Mouse (Mus musculus): ENCODE measurements at regions not wholly inside any gene's neighbourhood (a gene's known extent, or its start where the extent isn't known, plus 50 kb on each side); places are given as distances from the start of the nearest gene placed in this dataset.

DNA sequence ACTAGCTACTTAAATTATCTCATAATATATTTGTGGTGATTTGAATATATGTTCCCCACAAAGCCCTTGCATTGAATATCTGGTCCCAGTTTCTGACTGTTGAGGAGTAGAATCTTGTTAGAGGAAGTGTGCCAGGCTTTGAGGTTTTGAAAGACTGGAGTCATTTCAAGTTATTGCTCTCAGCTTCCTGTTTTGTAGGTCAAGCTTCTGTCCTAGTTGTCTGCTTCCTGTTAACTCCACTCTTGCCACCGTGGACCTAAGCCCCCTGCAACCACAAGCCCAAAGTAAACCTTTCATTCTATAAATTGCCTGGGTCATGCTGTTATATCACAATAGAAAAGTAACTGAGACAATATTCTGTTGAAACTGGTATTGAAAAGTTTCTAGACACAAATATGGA lies 1232.3 kb upstream of the Lrrc6 start:
- in situ Hi-C loops (cut with MboI), result no loop called here

DNA sequence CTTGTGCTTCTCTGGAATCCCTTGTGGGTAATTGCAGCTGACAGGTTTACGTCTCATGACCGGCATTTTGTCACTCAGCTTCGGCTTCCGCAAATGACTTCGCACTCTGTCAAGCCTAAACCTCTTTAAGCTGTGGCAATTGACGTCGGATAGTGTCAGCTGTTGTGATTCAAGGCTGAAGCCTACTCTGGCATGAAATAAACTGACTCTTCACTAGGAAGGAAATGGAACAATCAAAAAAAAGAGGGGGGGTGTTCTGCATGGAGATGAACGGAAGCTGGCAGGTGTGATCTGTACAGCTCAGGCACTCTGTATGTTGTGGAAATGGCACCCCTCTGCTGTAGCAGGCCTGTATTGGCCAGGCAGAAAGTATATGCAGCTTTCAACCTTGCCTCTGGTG lies 1228.8 kb upstream of the Lrrc6 start:
- in situ Hi-C loops (cut with MboI), result no loop called here

DNA sequence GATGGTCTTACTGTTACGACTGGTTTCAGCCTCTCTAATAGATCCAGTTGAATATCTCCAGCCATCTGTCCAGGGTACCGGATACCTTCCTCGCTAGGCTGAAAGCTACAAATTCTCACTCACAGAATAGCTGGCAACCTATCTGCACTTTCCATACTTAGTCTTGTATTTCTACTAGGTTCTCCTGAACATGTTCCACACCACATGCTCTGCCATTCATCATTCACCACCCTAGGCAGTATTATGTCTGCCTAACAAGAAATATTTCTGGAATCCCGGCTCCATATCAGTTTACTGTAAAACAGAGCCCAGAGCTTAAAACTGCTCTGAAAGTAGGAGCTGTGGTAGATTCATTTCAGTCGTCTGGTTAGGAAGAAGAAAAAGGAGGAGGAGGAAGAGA lies 1224.5 kb upstream of the Lrrc6 start:
- in situ Hi-C loops (cut with MboI), result no loop called here

DNA sequence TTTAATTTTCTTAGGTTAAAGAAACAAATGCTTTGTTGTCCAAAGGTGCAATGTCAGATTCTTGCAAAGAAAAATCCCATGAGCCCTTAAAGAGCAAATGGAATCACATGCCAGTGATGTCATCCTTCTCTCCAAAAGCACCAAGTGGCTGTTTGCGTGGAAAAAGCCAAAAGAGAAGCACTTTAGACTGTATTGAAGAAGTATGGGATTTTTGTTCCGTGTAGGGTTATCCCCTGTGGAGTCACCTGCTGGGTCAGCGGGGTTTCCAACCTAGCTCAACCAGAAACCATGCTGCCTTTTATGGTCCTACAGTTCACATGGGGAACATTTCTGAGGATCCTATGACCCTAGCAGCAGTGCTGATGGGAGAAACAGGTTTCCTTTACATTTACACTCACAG lies 1213.5 kb upstream of the Lrrc6 start:
- in situ Hi-C loops (cut with MboI), result no loop called here

DNA sequence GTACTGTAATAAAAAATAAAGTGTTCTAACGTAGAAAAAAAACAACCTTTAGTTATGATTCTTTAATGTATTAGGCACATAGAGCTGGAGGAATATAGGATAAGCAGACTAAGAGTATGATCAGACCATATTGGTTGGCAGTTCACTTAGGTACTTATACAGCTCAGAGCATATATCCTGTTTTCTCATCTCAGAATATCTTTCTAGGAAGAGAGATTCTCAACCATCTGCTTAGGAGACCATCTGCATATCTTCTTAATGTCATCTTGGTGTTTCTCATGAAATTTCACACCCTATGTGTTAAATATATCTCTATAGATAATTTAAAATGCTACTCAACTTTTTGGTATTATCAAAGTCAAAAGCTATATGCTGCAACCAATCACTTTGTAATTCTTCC lies 1185.4 kb upstream of the Lrrc6 start:
- in situ Hi-C loops (cut with MboI), result no loop called here

DNA sequence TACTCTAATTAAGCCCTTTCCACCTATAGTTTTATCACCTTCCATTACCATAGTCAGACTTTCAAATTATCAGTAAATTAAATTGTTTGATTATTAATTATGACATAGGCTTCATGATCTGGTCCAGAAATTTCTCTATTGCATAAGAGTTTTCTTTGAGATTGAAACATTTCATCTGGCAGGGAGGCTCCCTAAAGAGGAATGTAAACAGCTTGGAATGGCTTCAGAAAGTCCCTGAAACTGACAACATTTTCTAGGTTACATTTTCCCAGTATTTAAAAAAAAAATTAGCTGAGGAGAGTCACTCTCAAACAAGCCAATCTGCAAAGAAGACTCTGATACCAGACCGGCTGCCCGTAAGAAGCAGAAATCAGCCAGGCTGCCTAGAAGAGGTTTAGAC lies 1172.6 kb upstream of the Lrrc6 start:
- in situ Hi-C loops (cut with MboI), result no loop called here

DNA sequence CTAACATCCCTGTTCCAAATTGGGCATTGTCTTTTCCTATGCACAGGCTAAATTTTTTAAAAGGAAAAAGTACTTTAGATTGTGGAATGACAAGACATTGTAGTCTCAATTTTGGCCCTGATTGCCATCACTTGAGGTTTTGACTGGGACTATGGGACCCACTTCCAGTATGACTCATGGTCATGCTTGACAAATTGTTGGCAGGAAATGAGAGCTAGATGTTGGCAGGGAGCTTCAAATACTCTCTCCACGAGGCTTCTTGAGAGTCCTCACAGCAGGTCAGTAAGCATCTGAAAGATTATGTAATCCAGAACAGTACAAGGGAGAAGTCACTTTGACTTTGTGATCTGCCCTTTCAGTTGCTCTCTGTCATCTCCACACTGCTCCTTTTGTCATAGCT lies 1135.4 kb upstream of the Lrrc6 start:
- in situ Hi-C loops (cut with MboI), result no loop called here

DNA sequence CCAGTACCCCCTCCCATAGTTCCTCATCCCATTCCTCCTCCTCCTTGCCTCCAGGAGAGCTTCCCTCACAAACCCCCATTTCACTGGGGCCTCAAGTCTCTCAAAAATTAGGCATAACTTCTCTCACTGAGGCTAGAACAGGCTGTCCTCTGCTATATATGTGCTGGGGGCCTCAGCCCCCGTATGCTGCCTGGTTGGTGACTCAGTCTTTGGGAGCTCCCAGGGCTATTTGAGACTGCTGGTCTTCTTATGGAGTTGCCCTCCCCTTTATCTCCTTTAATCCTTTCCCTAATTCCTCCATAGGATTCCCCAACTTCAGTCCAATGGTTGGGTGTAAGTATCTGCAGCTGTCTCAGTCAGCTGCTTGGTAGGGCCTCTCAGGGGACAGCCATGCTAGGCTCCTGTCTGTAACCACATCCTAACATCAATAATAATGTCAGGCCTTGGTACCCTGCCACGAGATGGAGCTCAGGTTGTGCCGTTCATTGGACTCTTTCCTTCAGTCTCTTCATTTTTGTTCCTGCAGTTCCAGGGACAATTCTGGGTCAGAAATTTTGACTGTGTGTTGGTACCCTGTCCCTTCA lies 1126.1 kb upstream of the Lrrc6 start:
- in situ Hi-C loops (cut with MboI), result no loop called here

DNA sequence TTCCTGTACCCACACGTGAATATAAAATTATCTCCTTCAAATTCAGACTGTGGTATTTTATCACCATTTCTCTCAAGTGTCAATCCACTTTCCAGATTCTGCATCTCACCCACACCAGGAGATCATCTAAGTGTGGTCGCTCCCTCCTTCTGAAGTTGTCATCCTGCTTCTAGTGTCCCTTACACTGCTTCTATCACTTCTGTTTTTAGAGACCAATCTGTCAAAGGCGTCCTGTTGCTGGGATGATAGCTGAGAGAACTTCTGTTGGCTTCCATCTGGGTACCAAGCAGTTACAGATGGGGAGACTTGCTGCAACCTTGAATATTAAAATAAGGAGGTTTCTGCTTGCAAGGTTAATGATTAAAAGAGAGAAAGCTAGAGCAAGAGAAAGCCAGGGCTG lies 1111.2 kb upstream of the Lrrc6 start:
- in situ Hi-C loops (cut with MboI), result no loop called here

DNA sequence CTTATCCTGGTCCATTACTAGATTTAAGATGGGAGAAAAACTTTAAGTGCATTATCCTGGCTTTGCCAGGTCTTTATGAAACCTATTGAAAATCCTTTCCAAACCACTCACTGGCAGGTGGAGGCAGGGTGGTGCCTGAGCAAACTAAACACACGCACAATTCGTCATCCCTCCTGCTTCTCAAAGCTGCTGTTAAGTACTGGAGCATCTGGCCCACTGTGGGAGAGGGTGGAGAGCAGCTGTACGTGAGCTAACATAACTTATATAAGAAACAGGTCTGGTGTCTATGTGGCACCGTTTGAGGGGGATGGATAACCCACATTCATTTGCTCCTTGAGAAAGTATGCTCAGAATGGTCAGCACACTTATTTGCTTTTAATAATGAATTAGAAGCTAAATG lies 1097.7 kb upstream of the Lrrc6 start:
- in situ Hi-C loops (cut with MboI), result no loop called here

DNA sequence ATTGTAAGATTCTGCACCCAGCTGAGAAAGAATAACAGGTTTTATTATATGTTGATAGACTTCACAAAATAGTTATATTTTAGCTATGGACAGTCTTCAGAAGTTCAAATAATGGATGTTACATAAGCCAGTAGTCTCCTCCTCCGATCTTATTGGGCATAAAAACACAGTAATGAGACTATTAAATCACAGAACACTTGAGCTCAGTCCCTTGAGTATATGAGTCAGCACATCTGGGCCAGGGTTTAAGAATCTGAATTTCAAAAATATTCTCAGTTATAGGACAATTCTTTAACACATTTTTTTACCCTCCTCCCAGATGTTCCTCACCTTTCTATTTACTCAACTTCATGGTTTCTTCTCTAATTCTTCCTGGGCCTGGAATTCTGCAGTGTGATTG lies 1075.9 kb upstream of the Lrrc6 start:
- in situ Hi-C loops (cut with MboI), result no loop called here

DNA sequence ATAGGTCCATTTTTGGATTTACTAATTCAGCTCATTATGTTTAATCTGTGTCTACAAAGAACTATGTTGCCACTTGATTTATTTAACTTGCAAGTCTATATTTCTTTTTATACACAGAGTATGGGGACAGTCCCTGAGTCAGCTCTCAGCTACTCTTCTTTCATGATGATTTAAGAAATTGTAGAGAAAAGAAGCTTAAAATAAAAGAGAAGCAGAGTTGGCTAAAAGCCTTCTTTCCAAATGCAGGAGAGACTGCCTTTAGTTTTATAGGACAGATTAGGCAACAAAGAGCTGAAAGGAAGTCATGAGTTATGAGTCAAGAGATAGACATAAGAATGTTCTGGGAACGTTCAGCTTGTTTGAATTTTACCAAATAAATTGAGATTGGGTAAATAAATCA lies 1070.9 kb upstream of the Lrrc6 start:
- in situ Hi-C loops (cut with MboI), result no loop called here

DNA sequence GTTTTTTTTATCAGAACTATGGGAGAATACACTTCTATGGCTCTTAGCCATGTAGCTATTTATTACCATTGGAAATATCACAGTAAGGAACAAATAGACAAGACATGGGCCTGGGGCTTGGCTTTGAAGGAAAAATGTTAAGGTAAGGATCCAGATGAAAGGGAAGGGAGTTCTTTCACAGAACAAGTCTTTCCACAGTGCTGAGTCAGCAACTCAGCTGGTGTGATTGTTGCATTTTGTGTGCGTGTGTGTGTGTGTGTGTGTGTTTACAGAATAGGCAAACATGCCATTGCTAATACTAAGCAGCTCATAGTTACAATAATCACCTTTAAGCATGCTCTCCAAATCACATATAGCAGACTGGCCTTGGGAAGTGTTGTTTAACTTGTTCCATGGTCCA lies 1056.6 kb upstream of the Lrrc6 start:
- in situ Hi-C loops (cut with MboI), result no loop called here

DNA sequence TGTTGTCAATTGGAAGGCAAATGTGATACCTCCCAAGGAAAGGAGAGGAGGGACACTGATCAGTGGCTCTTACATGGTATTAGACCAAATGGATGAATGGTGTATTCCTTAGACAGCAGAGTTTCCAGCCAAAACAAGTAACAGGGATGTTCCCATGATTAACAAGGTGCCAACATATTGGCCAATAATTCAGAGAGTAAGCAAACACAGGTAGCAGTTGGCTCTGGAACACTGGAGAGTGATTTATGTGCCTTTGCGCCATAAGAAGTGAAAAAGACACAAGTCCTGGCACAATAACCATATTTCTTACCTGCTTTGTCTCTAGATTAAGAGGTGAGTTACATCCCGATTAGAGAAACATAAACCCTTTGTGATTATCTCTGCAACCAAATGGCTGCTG lies 1051.2 kb upstream of the Lrrc6 start:
- in situ Hi-C loops (cut with MboI), result no loop called here

DNA sequence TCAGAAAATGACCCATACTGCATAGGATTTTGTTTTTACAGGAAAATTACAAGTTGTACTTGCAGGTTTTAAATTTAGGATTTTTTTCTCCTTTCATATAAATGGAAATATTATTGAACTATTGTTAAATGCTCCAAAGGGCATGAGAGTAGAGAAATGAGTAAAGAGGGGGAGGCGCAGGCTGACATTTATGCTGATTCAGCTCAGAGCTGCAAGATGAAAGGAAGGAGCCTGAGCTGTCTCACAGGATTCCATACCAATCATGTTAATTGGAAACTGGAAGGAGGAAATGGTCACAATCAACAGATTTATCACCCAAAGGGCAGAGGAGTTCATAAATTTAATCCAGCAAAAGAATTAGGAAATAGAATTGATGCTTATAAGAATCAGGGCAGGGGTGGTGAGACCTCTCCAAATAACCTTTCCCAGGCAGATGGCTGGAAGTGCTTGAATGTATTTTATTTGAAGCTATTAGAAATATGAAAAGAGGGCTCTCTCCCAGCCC lies 1046.2 kb upstream of the Lrrc6 start:
- in situ Hi-C loops (cut with MboI), result no loop called here

DNA sequence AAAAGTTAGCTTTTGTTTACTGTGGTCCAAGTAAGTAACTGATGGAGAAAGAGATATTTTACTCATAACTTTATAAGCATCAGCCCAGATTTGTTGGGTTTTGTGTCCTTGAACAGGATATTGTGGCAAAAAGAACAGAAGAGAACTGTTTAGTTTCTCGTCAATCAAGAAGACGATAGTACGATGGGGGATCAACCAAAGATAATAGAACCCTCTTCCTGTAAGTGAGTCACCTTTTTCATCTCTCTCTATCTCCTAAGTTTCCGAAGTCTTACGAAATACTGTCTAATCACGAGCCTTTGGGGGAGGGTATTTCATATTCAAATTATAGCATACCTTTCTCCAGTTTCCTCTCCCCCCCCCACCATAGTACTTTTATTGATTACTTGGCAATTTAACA lies 1045.0 kb upstream of the Lrrc6 start:
- in situ Hi-C loops (cut with MboI), result no loop called here

DNA sequence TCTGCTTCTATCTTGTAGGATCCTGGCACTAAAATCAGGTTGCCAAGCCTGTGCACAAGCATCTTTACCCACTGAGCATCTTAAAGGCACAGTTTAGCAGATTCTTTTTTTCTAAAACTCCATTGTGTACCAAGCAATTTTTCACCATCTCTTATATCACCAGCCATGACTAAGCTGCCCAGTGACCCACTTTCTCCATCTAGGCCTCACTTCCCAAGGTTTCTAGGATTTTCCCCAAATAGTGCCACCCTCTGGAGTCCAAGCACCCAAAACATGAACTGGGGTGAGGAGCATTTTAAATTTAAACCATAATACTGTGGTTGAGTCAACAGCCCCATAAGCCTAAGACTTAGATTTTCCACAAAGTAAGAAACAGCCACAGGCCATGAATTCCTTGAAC lies 1013.0 kb upstream of the Lrrc6 start:
- in situ Hi-C loops (cut with MboI), result no loop called here

DNA sequence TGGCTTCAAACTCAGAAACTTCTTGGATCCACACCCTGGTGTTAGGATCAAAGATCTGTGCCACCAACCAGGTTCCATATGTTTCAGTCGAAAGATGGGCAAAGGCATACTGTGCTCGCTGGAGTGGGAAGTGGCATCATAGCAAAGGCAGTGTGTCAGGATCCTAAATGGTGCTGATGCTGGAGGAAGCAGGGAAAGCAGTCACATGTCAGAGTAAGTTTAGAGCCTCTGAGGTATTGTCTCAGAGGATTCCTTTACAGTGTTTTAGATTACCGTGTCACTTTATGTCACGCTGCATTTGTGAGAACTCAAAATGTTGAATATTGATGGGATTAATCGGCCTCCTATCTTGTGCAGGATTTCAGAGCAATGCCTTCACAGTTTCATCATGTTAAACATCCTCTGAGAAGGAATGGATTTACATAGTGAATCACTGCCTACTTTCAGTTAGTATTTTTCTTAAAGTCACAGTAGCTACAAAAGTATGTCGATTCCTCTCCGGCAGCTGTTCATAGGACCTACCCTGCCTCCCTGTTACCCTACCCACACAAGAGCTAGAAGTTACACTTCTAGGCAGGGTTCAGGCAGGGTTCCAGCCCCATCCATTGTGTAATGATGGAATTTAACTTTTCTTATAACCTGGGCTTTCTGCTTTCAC lies 994.4 kb upstream of the Lrrc6 start:
- in situ Hi-C loops (cut with MboI), result no loop called here

DNA sequence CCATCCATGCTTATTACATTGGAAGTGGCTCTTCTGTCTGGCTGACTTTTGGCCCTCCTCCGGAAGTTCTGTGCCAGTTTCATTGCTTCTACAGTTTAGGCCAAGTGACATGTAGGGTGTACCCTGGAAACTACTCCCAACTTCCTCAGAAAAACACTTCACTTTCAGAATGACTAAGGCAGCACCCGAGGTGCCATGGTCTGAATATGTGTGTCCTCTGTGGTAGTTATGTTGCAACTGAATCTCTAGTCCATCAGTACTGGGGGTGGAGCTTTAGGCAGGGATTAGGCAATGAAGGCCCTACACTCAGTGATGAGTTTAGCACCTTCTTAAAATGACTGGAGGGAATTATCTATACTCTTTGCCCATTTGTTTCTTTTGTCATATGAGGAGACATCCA lies 981.0 kb upstream of the Lrrc6 start:
- in situ Hi-C loops (cut with MboI), result no loop called here

DNA sequence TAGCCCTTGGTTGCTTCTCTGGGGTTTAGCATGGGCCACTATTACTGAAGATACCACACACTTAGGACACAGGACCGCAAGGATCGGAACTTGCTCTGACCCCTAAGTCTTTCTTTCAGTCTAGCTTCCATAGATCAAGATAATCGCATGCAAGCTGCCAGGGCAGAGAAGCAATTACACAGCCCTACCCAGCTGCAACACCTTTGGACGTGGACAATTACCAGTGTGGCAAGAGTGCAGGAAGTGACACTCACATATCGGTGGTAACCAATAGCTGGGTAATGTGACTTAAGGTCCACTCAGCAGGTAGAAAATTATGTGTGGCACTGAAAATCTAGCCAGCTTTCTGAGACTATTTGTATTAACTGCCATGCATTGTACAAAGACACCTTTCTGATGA lies 973.6 kb upstream of the Lrrc6 start:
- in situ Hi-C loops (cut with MboI), result no loop called here

DNA sequence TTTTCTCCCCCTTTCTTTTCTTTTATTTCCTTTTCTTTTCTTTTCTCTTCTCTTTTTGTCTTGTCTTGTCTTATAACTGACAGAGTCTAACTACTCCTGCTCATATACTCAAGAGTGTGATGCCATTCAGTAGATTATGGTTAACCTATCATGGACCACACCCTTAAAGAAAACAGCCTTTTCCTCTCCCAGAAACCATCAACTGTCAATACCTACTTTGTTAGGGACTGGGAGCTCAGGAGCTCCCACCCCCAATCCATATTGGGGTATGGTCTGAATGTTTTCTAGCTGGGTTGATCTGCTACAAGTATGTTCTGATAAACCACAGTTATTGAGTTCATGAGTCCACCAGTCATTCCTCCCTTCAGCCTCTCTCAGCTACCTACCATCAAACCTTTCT lies 972.3 kb upstream of the Lrrc6 start:
- in situ Hi-C loops (cut with MboI), result no loop called here

DNA sequence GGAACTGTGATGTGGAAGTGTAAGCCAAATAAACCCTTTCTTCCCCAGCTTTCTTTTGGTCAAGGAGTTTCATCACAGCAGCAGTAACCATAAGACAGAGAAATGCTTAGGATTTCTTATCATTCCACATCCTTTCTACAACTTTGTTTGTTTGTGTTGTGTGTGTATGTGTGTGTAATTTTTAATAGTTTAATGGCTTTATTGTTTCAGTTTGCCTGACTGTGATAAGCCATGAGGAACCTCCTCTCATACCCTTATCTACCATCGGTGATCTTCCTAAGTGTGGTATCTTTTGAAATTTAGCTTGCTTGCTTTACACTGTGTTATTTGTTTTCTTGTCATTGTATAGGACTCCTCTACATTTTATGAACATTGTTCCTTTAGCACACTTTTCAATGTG lies 970.6 kb upstream of the Lrrc6 start:
- in situ Hi-C loops (cut with MboI), result no loop called here

DNA sequence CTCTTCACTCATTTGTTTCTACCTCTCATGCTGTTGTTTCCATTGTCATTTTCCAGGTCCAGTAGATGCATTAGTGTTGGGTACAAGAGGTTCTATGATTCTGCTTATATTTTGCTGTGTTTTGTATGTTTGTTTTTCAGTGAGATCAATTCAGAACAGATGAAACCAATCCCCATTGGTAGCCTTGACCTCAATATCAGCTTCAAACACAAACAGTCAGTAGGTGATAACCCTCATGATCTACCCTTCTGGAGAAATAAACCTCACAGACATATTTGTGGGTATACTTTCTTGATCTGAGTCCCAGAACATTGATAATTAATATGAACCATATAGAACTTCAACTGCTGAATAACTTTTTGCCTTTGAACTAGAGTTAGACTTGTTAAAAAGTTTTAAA lies 969.3 kb upstream of the Lrrc6 start:
- in situ Hi-C loops (cut with MboI), result no loop called here

Data from mature B cell (primary cell).